Mouse (Mus musculus) CH12.LX (cell line): Measurements from ENCODE around the gene Fdps. TPM values are rescaled to one million over a fixed set of nuclear protein-coding genes. Genes with fewer than 3 reads are reported as not detected.

Source experiments
- DNase-seq: peaks from one replicate; pipeline ENCODE4 v3.0.0-alpha.2; 2013; ENCODE audit errors: extremely low read depth
- H3K27ac ChIP-seq: 2 replicates; pipeline ENCODE4 v1.5.1; 2012; ENCODE audit warnings: low read depth, mild to moderate bottlenecking, control low read depth, moderate library complexity; ENCODE audit not compliant: insufficient read depth
- H3K27me3 ChIP-seq: replicated peaks from 2 replicates; pipeline ENCODE3; 2012; ENCODE audit warnings: inconsistent platforms
- H3K36me3 ChIP-seq, 2 experiments: replicated peaks in 1 of 2; 2 replicates each; pipeline versions ENCODE3 to v1.6.1; 2012; ENCODE audit warnings: inconsistent platforms in 1 of 2, low read length in 1 of 2, mild to moderate bottlenecking in 1 of 2, mixed read lengths in 1 of 2, moderate library complexity in 1 of 2; ENCODE audit not compliant: control insufficient read depth in 1 of 2, insufficient read depth in 1 of 2
- H3K4me1 ChIP-seq, 2 experiments: 2 replicates each; pipeline ENCODE4 v1.6.1; 2012; ENCODE audit warnings: inconsistent platforms in 1 of 2, moderate library complexity in 1 of 2; ENCODE audit not compliant: insufficient read depth in 2 of 2, control insufficient read depth in 1 of 2
- H3K4me2 ChIP-seq: 2 replicates; pipeline ENCODE4 v1.6.1; 2012; ENCODE audit warnings: low read depth, mild to moderate bottlenecking, control low read depth; ENCODE audit not compliant: poor library complexity, insufficient read depth, severe bottlenecking
- H3K4me3 ChIP-seq, 3 experiments: fragments of 150-350 bp in 1 of 3; sonication (generic) in 1 of 3; replicated peaks in 1 of 3; 2 replicates each; pipeline versions ENCODE3 to v1.5.1; 2011 to 2012; ENCODE audit warnings: low read depth in 2 of 3, low read length in 2 of 3, mild to moderate bottlenecking in 2 of 3, moderate library complexity in 2 of 3, control low read depth in 1 of 3, improper control_type of control experiment in 1 of 3, inconsistent platforms in 1 of 3, mixed read lengths in 1 of 3; ENCODE audit not compliant: poor library complexity in 1 of 3
- H3K79me2 ChIP-seq: replicated peaks from 2 replicates; pipeline ENCODE4 v1.6.1; 2012; ENCODE audit warnings: mild to moderate bottlenecking, moderate library complexity; ENCODE audit not compliant: control insufficient read depth, poor library complexity, insufficient read depth, severe bottlenecking; ENCODE audit errors: extremely low read depth
- H3K9ac ChIP-seq: 2 replicates; pipeline ENCODE4 v1.6.1; 2012; ENCODE audit warnings: low read depth, mild to moderate bottlenecking, control low read depth, moderate library complexity; ENCODE audit not compliant: insufficient read depth
- H3K9me3 ChIP-seq: replicated peaks from 2 replicates; pipeline ENCODE3; 2012; ENCODE audit warnings: low read length, inconsistent platforms, mixed read lengths
- CHD1 ChIP-seq: IDR thresholded peaks from 2 replicates; pipeline ENCODE4 v1.6.1; 2012; ENCODE audit warnings: low read depth, low read length, improper control_type of control experiment, inconsistent platforms
- CHD2 ChIP-seq: IDR thresholded peaks from 2 replicates; pipeline ENCODE4 v1.6.1; 2011; ENCODE audit warnings: low read length, improper control_type of control experiment
- ETS1 ChIP-seq: conservative IDR thresholded peaks from 2 replicates; pipeline ENCODE4 v1.6.1; 2012; ENCODE audit warnings: low read depth, mild to moderate bottlenecking, inconsistent platforms, low read length, improper control_type of control experiment, moderate library complexity
- GABPA ChIP-seq: IDR thresholded peaks from 2 replicates; pipeline ENCODE4 v1.6.1; 2012; ENCODE audit warnings: low read depth, low read length, improper control_type of control experiment, inconsistent platforms; ENCODE audit not compliant: insufficient replicate concordance
- JUND ChIP-seq: conservative IDR thresholded peaks from 2 replicates; pipeline ENCODE4 v1.6.1; 2011; ENCODE audit warnings: low read depth, low read length, improper control_type of control experiment
- MAFK ChIP-seq: IDR thresholded peaks from 2 replicates; pipeline ENCODE4 v1.6.1; 2011; ENCODE audit warnings: low read length, improper control_type of control experiment; ENCODE audit not compliant: insufficient replicate concordance
- MAX ChIP-seq: IDR thresholded peaks from 2 replicates; pipeline ENCODE4 v1.6.1; 2011; ENCODE audit warnings: low read length, improper control_type of control experiment
- MAZ ChIP-seq: IDR thresholded peaks from 2 replicates; pipeline ENCODE4 v1.6.1; 2012; ENCODE audit warnings: low read depth, mild to moderate bottlenecking, inconsistent platforms, low read length, improper control_type of control experiment, moderate library complexity
- MEF2A ChIP-seq: IDR thresholded peaks from 2 replicates; pipeline ENCODE4 v1.6.1; 2014; ENCODE audit warnings: low read depth, mild to moderate bottlenecking, inconsistent platforms, low read length, improper control_type of control experiment, borderline replicate concordance
- MYC ChIP-seq: IDR thresholded peaks from 2 replicates; pipeline ENCODE4 v1.6.1; 2011; ENCODE audit warnings: low read depth, mild to moderate bottlenecking, improper control_type of control experiment, low read length
- NRF1 ChIP-seq: IDR thresholded peaks from 2 replicates; pipeline ENCODE4 v1.6.1; 2014; ENCODE audit warnings: low read depth, mild to moderate bottlenecking, inconsistent platforms, low read length, improper control_type of control experiment, moderate library complexity
- TBP ChIP-seq: conservative IDR thresholded peaks from 2 replicates; pipeline ENCODE4 v1.6.1; 2011; ENCODE audit warnings: low read depth, low read length, improper control_type of control experiment
- UBTF ChIP-seq: IDR thresholded peaks from 2 replicates; pipeline ENCODE4 v1.6.1; 2012; ENCODE audit warnings: low read depth, mild to moderate bottlenecking, inconsistent platforms, low read length, improper control_type of control experiment, moderate library complexity
- USF1 ChIP-seq: IDR thresholded peaks from 2 replicates; pipeline ENCODE4 v1.6.1; 2014; ENCODE audit warnings: low read depth, mild to moderate bottlenecking, inconsistent platforms, low read length, improper control_type of control experiment
- USF2 ChIP-seq: conservative IDR thresholded peaks from 2 replicates; pipeline ENCODE4 v1.6.1; 2011; ENCODE audit warnings: low read depth, low read length, improper control_type of control experiment
- ZKSCAN1 ChIP-seq: IDR thresholded peaks from 2 replicates; pipeline ENCODE4 v1.6.1; 2012; ENCODE audit warnings: low read depth, inconsistent platforms, low read length, improper control_type of control experiment, borderline replicate concordance
- dilution Hi-C: fragments of 300-500 bp; cut with MboI; formaldehyde crosslinking; loops from 2 replicates; pipeline ENCODE4 v1.14.3; 2020; ENCODE audit warnings: low sequenced_read_pairs; ENCODE audit not compliant: extremely low pct_unique_long_range_greater_than_20kb, extremely low pct_ligation_motif_present
- in situ Hi-C: fragments of 300-500 bp; cut with MboI; formaldehyde crosslinking; loops from 3 replicates; pipeline ENCODE4 v1.14.3; 2019; ENCODE audit warnings: low sequenced_read_pairs, low pct_ligation_motif_present, low pct_unique_long_range_greater_than_20kb, mixed read lengths
- polyA plus RNA-seq: library from polyadenylated mRNA; unstranded; fragments of >175 nt; gene quantifications from 2 replicates; pipeline ENCODE4 v1.2.1, GENCODE M21; 2012; ENCODE audit warnings: low read depth; ENCODE audit not compliant: insufficient read length
- total RNA-seq, 2 experiments: library from RNA; depleted of rRNA; stranded (reverse); fragments of 300-350 nt in 1 of 2; fragments of >200 nt in 1 of 2; gene quantifications; 2 replicates each; pipeline ENCODE4 v1.2.3; 2012 to 2014

Gene Fdps
- total and polyA plus RNA-seq, 3 experiments: 177 to 572 (median 243) TPM

DNA sequence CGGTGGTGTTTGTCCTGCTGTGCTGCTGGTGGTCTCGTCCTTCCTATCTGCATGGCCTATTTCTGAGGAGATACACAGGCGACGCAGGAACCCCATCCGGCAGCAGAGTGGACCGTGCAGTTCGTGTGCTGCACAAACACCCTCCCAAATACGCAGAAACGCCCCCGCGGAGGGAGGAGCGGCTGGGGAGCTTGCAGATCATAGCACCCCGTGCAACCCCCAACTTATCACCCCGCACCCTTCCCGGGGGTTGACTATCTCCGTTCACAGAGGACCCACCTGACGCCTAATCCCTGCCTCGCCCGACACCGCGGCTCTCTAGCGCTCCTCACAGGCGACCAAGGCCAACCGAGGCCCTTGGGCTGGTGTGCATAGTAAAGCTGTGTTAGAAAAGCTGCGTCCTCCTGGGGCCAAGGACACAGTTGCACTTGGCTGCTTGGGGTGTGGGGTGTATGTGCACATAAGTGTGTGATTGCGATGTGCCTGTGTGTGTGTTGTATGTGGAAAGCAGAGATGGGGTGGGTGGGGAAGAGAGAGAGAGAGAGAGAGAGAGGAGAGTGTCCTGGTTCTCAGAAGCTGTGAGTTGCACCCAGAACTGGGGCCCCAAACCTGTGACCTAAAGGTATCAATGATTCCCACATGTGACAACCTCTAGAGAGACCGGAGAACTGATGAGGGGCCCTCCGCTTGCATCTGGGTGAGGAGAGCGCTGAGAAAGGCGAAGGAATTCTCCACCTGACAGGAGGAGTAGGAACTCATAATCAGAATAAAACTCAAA, 30.7 kb upstream of the Fdps start:
- Histone ChIP-seq H3K36me3 (no peaks in the 10 kb centered on the region), H3K4me1 (no peaks in the 10 kb centered on the region), H3K27ac (no peak overlapping the region), H3K4me3 (no peak overlapping the region), H3K9ac (no peak overlapping the region), H3K79me2 (no peaks in the 10 kb centered on the region), H3K4me2 (no peak overlapping the region), H3K9me3 (no peaks in the 10 kb centered on the region), H3K27me3 (peaks cover 15% of the 10 kb centered on the region)
- in situ Hi-C loops (no loop called here), dilution Hi-C loops (no loop called here)
- TF ChIP-seq ETS1 (no peak), GABPA (no peak), USF1 (no peak), MAZ (no peak), MYC (no peak)
- no peak for DNase-seq

DNA sequence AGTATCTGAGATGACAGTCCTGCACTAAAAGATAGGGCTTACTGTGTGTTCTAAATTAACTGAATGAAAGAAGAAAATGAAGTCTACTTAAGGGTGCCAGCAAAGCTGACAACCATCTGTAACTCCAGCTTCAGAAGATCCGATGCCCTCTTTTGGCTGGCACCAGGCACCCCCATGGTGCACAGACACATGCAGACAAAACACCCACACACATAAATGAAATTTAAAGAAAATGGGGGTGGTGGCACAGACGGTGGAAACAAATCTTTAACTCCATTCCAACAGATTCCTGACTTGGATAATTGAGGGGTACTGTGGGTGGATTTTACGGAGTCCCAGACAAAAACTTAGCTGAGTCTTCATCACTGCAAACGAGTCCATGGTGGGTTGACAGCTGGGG, 30.1 kb upstream of the Fdps start:
- no peak overlapping the region for H3K27ac ChIP-seq
- in situ Hi-C loops: no loop called here
- H3K36me3 ChIP-seq: no peaks in the 10 kb centered on the region

DNA sequence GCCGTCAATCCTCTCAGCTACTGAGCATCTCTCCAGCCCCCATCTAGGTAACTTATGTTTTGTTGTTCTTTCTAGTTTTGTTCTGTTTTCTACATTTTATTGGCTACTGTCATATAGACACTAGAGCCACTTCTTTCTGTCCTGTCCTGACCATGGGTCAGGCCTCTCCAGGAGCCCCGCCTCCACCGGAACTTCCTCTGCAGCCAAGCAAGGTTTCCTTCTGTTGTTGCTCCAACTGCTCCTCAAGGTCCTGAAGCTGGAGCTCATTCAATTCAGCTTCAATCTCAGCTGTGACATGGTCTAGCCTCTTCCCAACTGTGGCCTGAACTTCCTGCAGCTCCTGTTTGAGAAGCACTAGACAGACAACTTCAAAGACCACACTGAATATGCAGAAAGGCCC, 28.1 kb upstream of the Fdps start:
- Histone ChIP-seq H3K4me1 (no peaks in the 10 kb centered on the region), H3K79me2 (no peaks in the 10 kb centered on the region), H3K9ac (no peak overlapping the region), H3K27ac (no peak overlapping the region), H3K4me3 (no peak overlapping the region), H3K27me3 (peaks cover 7% of the 10 kb centered on the region), H3K9me3 (no peaks in the 10 kb centered on the region), H3K4me2 (no peak overlapping the region), H3K36me3 (no peaks in the 10 kb centered on the region)
- in situ Hi-C loops: no loop called here
- no peak for TF ChIP-seq MYC
- no peak for TF ChIP-seq NRF1
- TF ChIP-seq CHD1: no peak
- no peak for TF ChIP-seq JUND
- TF ChIP-seq MEF2A: no peak
- no peak for TF ChIP-seq ZKSCAN1
- DNase-seq: no peak
- dilution Hi-C loops: no loop called here

More for the DNA sequence above, 30.1 kb upstream of the Fdps start:
- no peak overlapping the region for H3K4me3 ChIP-seq
- no peak for DNase-seq
- dilution Hi-C loops: no loop called here
- H3K9me3 ChIP-seq: no peaks in the 10 kb centered on the region
- H3K9ac ChIP-seq: no peak overlapping the region
- H3K27me3 ChIP-seq: peaks cover 15% of the 10 kb centered on the region
- no peak overlapping the region for H3K4me2 ChIP-seq
- no peaks in the 10 kb centered on the region for H3K79me2 ChIP-seq
- H3K4me1 ChIP-seq: no peaks in the 10 kb centered on the region
- TF ChIP-seq CHD2 (no peak), UBTF (no peak), MAFK (no peak), ZKSCAN1 (no peak), USF2 (no peak), NRF1 (no peak), TBP (no peak), MAX (no peak)
